Mouse (Mus musculus) liver, adult 2 months (tissue): ENCODE measurements around the gene Tnfrsf23. TPM values are rescaled to one million over a fixed set of nuclear protein-coding genes. Genes with fewer than 3 reads are reported as not detected.
"Not testable (repeated sequence)": the region's sequence is repeated elsewhere in the genome, so short reads cannot be mapped to it uniquely, and the experiment has no call there.

Experiments used
- DNase-seq: peaks from one replicate; pipeline ENCODE4 v3.0.0-alpha.2; 2011; ENCODE audit warnings: low read depth, low spot score; ENCODE audit errors: extremely low read depth
- H3K27ac ChIP-seq: fragments of 200-500 bp; replicated peaks from 2 replicates; pipeline ENCODE4 v1.5.1; 2012; ENCODE audit warnings: low read depth, mild to moderate bottlenecking, control low read depth, inconsistent platforms, low read length; ENCODE audit not compliant: insufficient read depth
- H3K27me3 ChIP-seq: fragments of 200-500 bp; 2 replicates; pipeline ENCODE4 v1.6.1; 2012; ENCODE audit warnings: mild to moderate bottlenecking, moderate library complexity, low read length, inconsistent platforms; ENCODE audit not compliant: control insufficient read depth, insufficient read depth
- H3K36me3 ChIP-seq: fragments of 200-500 bp; 2 replicates; pipeline ENCODE4 v1.6.1; 2012; ENCODE audit warnings: low read length, inconsistent platforms; ENCODE audit not compliant: control insufficient read depth, insufficient read depth
- H3K4me1 ChIP-seq: fragments of 200-500 bp; 2 replicates; pipeline ENCODE4 v1.6.1; 2011; ENCODE audit warnings: low read length; ENCODE audit not compliant: control insufficient read depth, insufficient read depth
- H3K4me3 ChIP-seq: fragments of 200-500 bp; 2 replicates; pipeline ENCODE4 v1.5.1; 2011; ENCODE audit warnings: low read depth, mild to moderate bottlenecking, control low read depth, low read length, moderate library complexity; ENCODE audit not compliant: insufficient read depth
- H3K79me2 ChIP-seq: fragments of 200-500 bp; 2 replicates; pipeline ENCODE4 v1.6.1; 2012; ENCODE audit warnings: inconsistent platforms, mild to moderate bottlenecking, low read length, moderate library complexity; ENCODE audit not compliant: control insufficient read depth, insufficient read depth
- H3K9ac ChIP-seq: fragments of 200-500 bp; 2 replicates; pipeline ENCODE4 v1.6.1; 2012; ENCODE audit warnings: low read depth, mild to moderate bottlenecking, control low read depth, inconsistent platforms, low read length
- CTCF ChIP-seq: fragments of 200-500 bp; IDR thresholded peaks from 2 replicates; pipeline ENCODE4 v1.5.1; 2011; ENCODE audit warnings: low read depth, low read length, control low read depth
- POLR2A ChIP-seq: fragments of 200-500 bp; IDR thresholded peaks from 2 replicates; pipeline ENCODE4 v1.6.1; 2011; ENCODE audit warnings: low read length, control low read depth; ENCODE audit not compliant: insufficient read depth; ENCODE audit errors: extremely low read depth
- WGBS: fragments of 180-500 bp; shearing (Covaris S2); methylation state at CpG from one replicate; pipeline ENCODE4 v1.1.7; 2018; 5-methylcytosine and 5-hydroxymethylcytosine counted together
- polyA plus RNA-seq: library from polyadenylated mRNA; depleted of rRNA; stranded (reverse); fragments of >200 nt; gene quantifications from 2 replicates; pipeline ENCODE4 v1.2.3, GENCODE M21; 2012
- total RNA-seq: library from RNA; depleted of rRNA; stranded (reverse); fragments of >200 nt; gene quantifications from 2 replicates; pipeline ENCODE4 v1.2.3, GENCODE M21; 2014

Tnfrsf23 gene
- total and polyA plus RNA-seq, 2 experiments: 0.54 TPM; not detected in 1

DNA sequence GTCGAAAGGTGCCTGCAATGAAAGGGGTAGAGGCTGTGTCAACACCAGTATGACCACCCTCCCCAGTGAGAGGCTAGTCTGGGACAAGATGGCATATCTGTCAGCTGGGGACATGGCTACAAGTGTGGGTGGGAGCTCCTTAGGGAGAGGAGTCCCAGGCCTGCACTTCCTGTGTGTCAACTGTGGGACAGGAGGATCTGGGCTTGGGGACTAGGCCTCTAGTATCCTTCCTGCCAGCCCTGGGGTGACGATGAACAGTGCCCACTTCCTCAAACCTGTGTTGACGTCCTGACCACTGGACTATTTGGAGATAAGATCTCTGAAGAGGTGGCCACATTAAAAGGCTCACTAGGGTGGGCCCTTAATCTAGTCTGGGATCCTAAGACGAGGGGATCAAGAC, 4.3 kb upstream of the Tnfrsf23 start:
- H3K9ac ChIP-seq: no peak overlapping the region
- H3K27ac ChIP-seq: no peak overlapping the region
- WGBS: 80% methylated on average over 4 of the region's 4 CpGs
- H3K27me3 ChIP-seq: no peaks in the 10 kb centered on the region
- no peaks in the 10 kb centered on the region for H3K4me1 ChIP-seq
- no peak for DNase-seq
- TF ChIP-seq CTCF (no peak), POLR2A (no peak)
- no peak overlapping the region for H3K4me3 ChIP-seq
- H3K36me3 ChIP-seq: no peaks in the 10 kb centered on the region
- no peaks in the 10 kb centered on the region for H3K79me2 ChIP-seq

DNA sequence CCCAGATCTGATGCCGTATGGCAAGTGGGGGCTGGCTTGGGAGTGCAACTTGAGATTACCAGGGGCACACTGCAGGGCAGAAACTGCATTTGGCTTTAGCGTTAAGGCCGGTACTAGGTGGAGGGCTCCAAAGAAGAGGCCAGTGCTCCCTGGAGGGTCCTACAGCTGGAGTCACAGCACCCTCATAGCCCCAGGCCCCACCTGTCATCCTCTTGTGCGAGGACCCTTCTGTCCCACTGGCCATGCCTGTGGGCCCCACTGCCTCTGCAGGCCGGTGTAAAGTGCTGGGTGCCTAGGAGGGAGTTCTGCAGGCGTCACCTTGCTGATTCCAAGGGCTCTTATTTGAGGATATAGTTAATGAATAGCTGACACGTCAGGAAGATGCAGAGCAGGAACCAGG, 3.8 kb upstream of the Tnfrsf23 start:
- no peaks in the 10 kb centered on the region for H3K4me1 ChIP-seq
- H3K79me2 ChIP-seq: no peaks in the 10 kb centered on the region
- no peak overlapping the region for H3K9ac ChIP-seq
- 84% methylated on average over 7 of the region's 7 CpGs for WGBS
- DNase-seq: no peak
- H3K4me3 ChIP-seq: no peak overlapping the region
- no peaks in the 10 kb centered on the region for H3K27me3 ChIP-seq
- no peaks in the 10 kb centered on the region for H3K36me3 ChIP-seq
- no peak overlapping the region for H3K27ac ChIP-seq
- TF ChIP-seq CTCF (no peak), POLR2A (no peak)

DNA sequence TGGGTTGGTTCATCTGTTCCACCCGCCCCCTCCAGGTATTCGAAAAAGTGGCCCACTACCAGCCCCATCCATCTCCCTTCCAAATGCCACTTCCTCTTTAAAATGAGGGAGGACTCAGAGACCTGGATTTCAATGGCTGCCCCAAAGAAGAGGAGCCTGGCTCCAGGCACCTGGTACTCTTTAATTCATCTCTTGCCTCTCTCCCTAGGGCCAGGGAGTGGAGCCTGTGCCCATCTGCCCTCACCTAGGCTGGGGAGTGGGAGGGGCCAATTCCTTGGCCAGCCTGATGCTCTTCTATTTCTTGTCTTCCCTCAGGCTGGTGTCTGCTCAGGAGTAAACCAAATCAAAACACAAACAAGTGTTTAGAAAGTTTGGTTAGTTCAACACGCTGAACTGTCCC, 1.0 kb upstream of the Tnfrsf23 start:
- H3K27ac ChIP-seq, H3K4me3 ChIP-seq, H3K4me1 ChIP-seq, DNase-seq, H3K9ac ChIP-seq, H3K36me3 ChIP-seq, H3K79me2 ChIP-seq, H3K27me3 ChIP-seq: not testable (repeated sequence)
- 94% methylated on average over 3 of the region's 3 CpGs for WGBS

DNA sequence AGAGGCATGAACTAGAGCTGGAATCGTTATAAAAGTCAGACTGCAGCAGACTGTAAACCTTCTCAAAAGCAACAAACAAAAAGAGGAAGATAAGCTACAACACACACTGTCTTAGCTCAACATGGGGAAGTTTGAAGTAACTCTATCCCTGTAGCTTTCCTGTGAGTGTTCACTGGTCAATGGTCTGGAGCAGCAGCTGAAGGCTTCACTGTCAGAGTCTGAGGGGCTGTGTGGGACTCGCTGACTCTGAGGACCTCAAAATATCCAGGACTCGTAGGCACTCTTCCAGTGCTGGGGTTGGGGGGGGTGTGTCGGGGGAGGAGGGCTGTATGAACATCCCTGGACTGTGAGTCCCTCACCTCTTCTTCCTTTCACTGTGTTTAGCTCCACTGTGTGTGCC, 519 bp upstream of the Tnfrsf23 start:
- not testable (repeated sequence) for H3K4me1 ChIP-seq, H3K79me2 ChIP-seq, H3K9ac ChIP-seq, H3K36me3 ChIP-seq, H3K4me3 ChIP-seq, DNase-seq, H3K27me3 ChIP-seq, H3K27ac ChIP-seq
- 56% methylated on average over 4 of the region's 4 CpGs for whole genome bisulfite sequencing

DNA sequence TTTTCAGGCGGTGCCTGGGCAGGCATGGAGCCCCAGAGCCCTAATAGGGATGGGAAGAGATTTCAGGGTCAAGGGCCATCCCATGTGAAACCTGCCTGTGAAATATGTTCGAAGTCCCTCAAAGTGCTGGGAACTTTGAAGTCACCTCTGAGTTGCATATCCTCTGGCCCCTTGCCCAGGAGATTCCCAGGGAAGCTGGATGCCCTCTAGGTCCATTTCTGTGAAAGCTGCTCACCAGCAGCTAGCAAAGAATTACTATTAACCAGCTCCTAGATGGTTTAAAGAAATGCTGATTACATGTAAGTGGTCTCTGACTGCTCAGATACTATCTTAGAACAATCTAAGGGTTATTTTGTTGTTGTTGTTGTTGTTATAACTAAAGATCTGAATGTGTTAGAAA, 1.1 kb downstream of the Tnfrsf23 start:
- not testable (repeated sequence) for H3K4me1 ChIP-seq

DNA sequence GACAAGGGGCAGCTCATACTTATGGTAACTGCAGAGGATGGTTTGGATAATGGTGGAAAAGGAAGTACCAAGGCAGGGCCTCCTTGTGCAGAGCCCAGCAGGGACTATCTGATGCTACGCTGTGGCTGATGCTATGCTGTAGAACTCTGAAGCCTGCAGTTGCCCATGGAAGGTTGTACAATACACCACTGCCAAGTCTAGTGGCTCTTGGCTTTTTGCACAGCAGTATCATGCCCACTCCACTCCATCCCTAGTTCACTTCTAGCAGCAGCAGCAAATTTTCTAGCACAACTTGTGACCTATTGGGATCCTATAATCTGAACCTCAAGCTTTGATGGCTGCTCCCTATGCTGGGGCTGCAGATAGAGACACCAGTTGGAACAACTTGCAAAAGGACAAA, 4.1 kb downstream of the Tnfrsf23 start:
- TF ChIP-seq POLR2A (no peak), CTCF (no peak)
- no peak for DNase-seq
- Histone ChIP-seq H3K27me3 (no peaks in the 10 kb centered on the region), H3K9ac (no peak overlapping the region), H3K79me2 (no peaks in the 10 kb centered on the region), H3K36me3 (no peaks in the 10 kb centered on the region), H3K4me3 (no peak overlapping the region), H3K27ac (no peak overlapping the region), H3K4me1 (no peaks in the 10 kb centered on the region)
- WGBS: 100% methylated on average over 1 of the region's 1 CpGs

More for the DNA sequence above, 1.1 kb downstream of the Tnfrsf23 start:
- DNase-seq: peak; percentile 6
- not testable (repeated sequence) for H3K36me3 ChIP-seq, H3K27ac ChIP-seq, H3K79me2 ChIP-seq, H3K27me3 ChIP-seq, H3K9ac ChIP-seq, H3K4me3 ChIP-seq
- WGBS: 97% methylated on average over 1 of the region's 2 CpGs

DNA sequence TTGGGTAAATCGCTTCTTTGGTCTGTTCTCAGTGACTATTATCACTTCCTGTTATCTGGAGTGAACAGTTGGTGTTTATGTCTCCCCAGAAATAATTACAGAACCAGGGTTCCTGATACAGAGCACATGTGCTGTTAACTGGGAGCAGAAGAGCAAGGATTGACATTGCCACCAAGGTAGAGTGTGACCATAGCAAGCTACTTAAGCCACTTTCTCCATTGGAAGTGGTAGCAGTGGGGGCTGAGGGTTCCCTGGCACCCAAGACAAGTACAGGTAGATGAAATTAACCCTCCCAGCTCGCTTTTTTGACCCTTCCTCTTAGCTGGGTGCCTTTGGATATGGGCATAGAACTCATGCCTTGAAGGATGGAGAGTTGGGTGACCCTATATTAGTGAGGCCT, 4.8 kb downstream of the Tnfrsf23 start:
- not testable (repeated sequence) for H3K79me2 ChIP-seq, H3K4me1 ChIP-seq, H3K27ac ChIP-seq, DNase-seq, H3K9ac ChIP-seq, H3K27me3 ChIP-seq, H3K36me3 ChIP-seq, H3K4me3 ChIP-seq
- 84% methylated on average over 2 of the region's 2 CpGs for WGBS

DNA sequence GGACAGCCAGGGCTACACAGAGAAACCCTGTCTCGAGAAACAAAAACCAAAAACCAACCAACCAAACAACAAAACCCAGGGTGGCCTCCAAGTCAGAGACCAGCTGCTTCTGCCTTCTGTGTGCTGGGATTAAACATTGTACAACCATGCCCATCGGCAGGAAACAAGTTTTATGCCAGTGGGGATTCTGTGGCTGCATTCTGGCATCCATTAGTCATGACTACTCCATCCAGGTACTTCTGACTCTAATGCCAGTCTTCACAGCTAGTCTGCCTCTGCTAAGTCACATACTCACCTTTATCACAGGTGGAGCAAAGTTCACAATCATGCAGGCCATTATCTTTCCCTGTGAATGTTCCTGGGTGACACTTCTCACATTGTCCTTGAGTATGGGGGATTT, 6.0 kb downstream of the Tnfrsf23 start:
- H3K27me3 ChIP-seq, H3K79me2 ChIP-seq, H3K36me3 ChIP-seq, H3K4me3 ChIP-seq, H3K4me1 ChIP-seq, H3K27ac ChIP-seq, DNase-seq, H3K9ac ChIP-seq: not testable (repeated sequence)
- WGBS: 81% methylated on average over 2 of the region's 2 CpGs
